Mouse (Mus musculus) C2C12 (cell line): ENCODE measurements at regions not wholly inside any gene's neighbourhood (a gene's known extent, or its start where the extent isn't known, plus 50 kb on each side); places are given as distances from the start of the nearest gene placed in this dataset.

Experiments
- CEBPB ChIP-seq: IDR thresholded peaks from one replicate; pipeline ENCODE4 v1.6.1; 2011; ENCODE audit warnings: low read depth, mild to moderate bottlenecking, control low read depth, moderate library complexity
- CTCF ChIP-seq: IDR thresholded peaks from one replicate; pipeline ENCODE4 v1.5.1; 2011; ENCODE audit not compliant: control insufficient read depth, insufficient read depth, insufficient read length
- FOSL1 ChIP-seq: IDR thresholded peaks from one replicate; pipeline ENCODE4 v1.8.0; 2011; ENCODE audit warnings: mild to moderate bottlenecking, low read length; ENCODE audit not compliant: poor library complexity, insufficient read depth, severe bottlenecking
- MAX ChIP-seq: IDR thresholded peaks from one replicate; pipeline ENCODE4 v1.6.1; 2011; ENCODE audit warnings: mild to moderate bottlenecking, control low read depth
- MYOD1 ChIP-seq: IDR thresholded peaks from one replicate; pipeline ENCODE4 v1.6.1; 2011; ENCODE audit warnings: low read depth; ENCODE audit not compliant: control insufficient read depth, insufficient read length
- MYOG ChIP-seq: IDR thresholded peaks from one replicate; pipeline ENCODE4 v1.6.1; 2011; ENCODE audit not compliant: control insufficient read depth, insufficient read length; ENCODE audit errors: extremely low read depth
- USF1 ChIP-seq: IDR thresholded peaks from one replicate; pipeline ENCODE4 v1.6.1; 2011; ENCODE audit warnings: low read depth, mild to moderate bottlenecking, control low read depth, moderate library complexity

DNA sequence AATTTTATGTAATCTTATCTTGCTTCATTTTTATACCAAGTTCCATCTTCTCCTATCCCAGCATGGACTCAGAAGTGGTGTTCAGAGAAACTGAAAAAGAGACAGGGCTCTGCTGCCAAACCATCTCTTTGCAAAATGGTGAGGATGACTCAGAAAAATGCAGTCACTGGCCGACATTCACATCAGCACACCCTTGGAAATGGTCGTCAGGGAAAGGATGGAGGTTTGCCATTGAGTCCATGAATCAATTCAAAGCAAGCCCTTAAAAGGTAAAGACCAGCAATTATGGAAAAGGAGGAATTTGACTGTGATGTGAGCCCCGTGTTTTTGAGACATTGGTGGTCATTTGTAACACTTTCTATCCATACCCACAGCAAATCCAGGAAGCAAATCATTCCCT, 327.7 kb downstream of the Gsdmc2 start:
- TF ChIP-seq CTCF (no peak), USF1 (no peak), MYOD1 (no peak), MAX (no peak), CEBPB (no peak), FOSL1 (no peak), MYOG (no peak)
